Mouse (Mus musculus) forebrain, embryonic 16.5 days (tissue): ENCODE measurements around the gene Cyp27a1. TPM values are rescaled to one million over a fixed set of nuclear protein-coding genes. Genes with fewer than 3 reads are reported as not detected.
A peak's percentile ranks its signal among the peaks of the same experiment; 100 is the strongest.

ENCODE experiments used
- ATAC-seq: fragments of 200-750 bp; cut with Nextera tagmentation; 2 replicates; pipeline ENCODE4 v1.8.0; 2017; ENCODE audit warnings: mild to moderate bottlenecking, moderate library complexity
- H3K27ac ChIP-seq: fragments of 300-500 bp; sonication (generic); 2 replicates; pipeline ENCODE4 v1.5.1; 2014; ENCODE audit warnings: low read length, control low read depth
- H3K27me3 ChIP-seq: fragments of 300-500 bp; sonication (generic); replicated peaks from 2 replicates; pipeline ENCODE4 v1.6.1; 2014; ENCODE audit warnings: low read length; ENCODE audit not compliant: control insufficient read depth, insufficient read depth
- H3K36me3 ChIP-seq: fragments of 300-500 bp; sonication (generic); 2 replicates; pipeline ENCODE4 v1.6.1; 2014; ENCODE audit not compliant: control insufficient read depth, insufficient read depth
- H3K4me1 ChIP-seq: fragments of 300-500 bp; sonication (generic); replicated peaks from 2 replicates; pipeline ENCODE4 v1.6.1; 2014; ENCODE audit warnings: low read length; ENCODE audit not compliant: control insufficient read depth, insufficient read depth
- H3K4me2 ChIP-seq: fragments of 300-500 bp; sonication (generic); 2 replicates; pipeline ENCODE4 v1.6.1; 2014; ENCODE audit warnings: mild to moderate bottlenecking, low read length, control low read depth
- H3K4me3 ChIP-seq: fragments of 300-500 bp; sonication (generic); replicated peaks from 2 replicates; pipeline ENCODE4 v1.5.1; 2014; ENCODE audit warnings: mild to moderate bottlenecking, low read length, control low read depth
- H3K9ac ChIP-seq: fragments of 300-500 bp; sonication (generic); replicated peaks from 2 replicates; pipeline ENCODE4 v1.6.1; 2014; ENCODE audit warnings: low read depth, low read length, control low read depth
- H3K9me3 ChIP-seq: fragments of 300-500 bp; sonication (generic); 2 replicates; pipeline ENCODE4 v1.6.1; 2016; ENCODE audit warnings: low read length; ENCODE audit not compliant: control insufficient read depth
- WGBS: fragments of 180-500 bp; shearing (Covaris S2); extraction: QIAGEN DNeasy Blood & Tissue Kit; methylation state at CpG from one replicate; pipeline ENCODE4 v1.1.7; 2014; 5-methylcytosine and 5-hydroxymethylcytosine counted together
- polyA plus RNA-seq: library from polyadenylated mRNA; unstranded; fragments of >200 nt; fragmentation: Nextera tagmentation; extraction: Ambion mirVana; gene quantifications from 2 replicates; pipeline ENCODE4 v1.2.1, GENCODE M21; 2015

The Cyp27a1 gene
- polyA plus RNA-seq, result 0.94 and 1.7 TPM in 2 replicates

GRCm38 (mm10) chr1:74713099-74713858, at the start of gene Cyp27a1:
Gene Cyp27a1, plus strand, starts transcription at chr1:74713574.
- no peak for ATAC-seq

GRCm38 (mm10) chr1:74665153-74665552, 48.2 kb upstream of the Cyp27a1 start:
- 66% methylated on average over 6 of the region's 6 CpGs for WGBS

More at GRCm38 (mm10) chr1:74713099-74713858, at the start of gene Cyp27a1:
- Histone ChIP-seq H3K9me3 (no peaks in the 10 kb centered on the region), H3K27me3 (peaks cover 4% of the 10 kb centered on the region), H3K36me3 (no peaks in the 10 kb centered on the region), H3K9ac (peak within 1 kb of the TSS; percentile 58), H3K4me2 (peak within 1 kb of the TSS; percentile 69), H3K4me3 (peak within 1 kb of the TSS; percentile 40), H3K27ac (no peak within 1 kb of the TSS), H3K4me1 (peaks cover 9% of the 10 kb centered on the region)
- 3% methylated on average over 35 of the region's 35 CpGs for WGBS

GRCm38 (mm10) chr1:74668371-74668770, 45.0 kb upstream of the Cyp27a1 start:
- H3K27ac ChIP-seq, result no peak overlapping the region
- WGBS, result 95% methylated on average over 3 of the region's 3 CpGs
- no peak overlapping the region for H3K4me2 ChIP-seq
- 0 out of 2 replicates have a peak, but pooled peaks cover 4% of the 10 kb centered on the region for H3K36me3 ChIP-seq
- ATAC-seq, result no peak
- no peak overlapping the region for H3K9ac ChIP-seq
- H3K4me3 ChIP-seq, result no peak overlapping the region
- H3K27me3 ChIP-seq, result no peaks in the 10 kb centered on the region
- H3K4me1 ChIP-seq, result peaks cover 4% of the 10 kb centered on the region
- H3K9me3 ChIP-seq, result no peaks in the 10 kb centered on the region

More at GRCm38 (mm10) chr1:74665153-74665552, 48.2 kb upstream of the Cyp27a1 start:
- no peak overlapping the region for H3K4me2 ChIP-seq
- 0 out of 2 replicates have a peak, but pooled peaks cover 4% of the 10 kb centered on the region for H3K36me3 ChIP-seq
- H3K4me3 ChIP-seq, result no peak overlapping the region
- no peak overlapping the region for H3K9ac ChIP-seq
- H3K4me1 ChIP-seq, result peaks cover 12% of the 10 kb centered on the region
- H3K9me3 ChIP-seq, result no peaks in the 10 kb centered on the region
- no peak overlapping the region for H3K27ac ChIP-seq
- no peak for ATAC-seq
- H3K27me3 ChIP-seq, result no peaks in the 10 kb centered on the region

GRCm38 (mm10) chr1:74672731-74673130, 40.6 kb upstream of the Cyp27a1 start:
- H3K4me1 ChIP-seq, result no peaks in the 10 kb centered on the region
- ATAC-seq, result no peak
- no peaks in the 10 kb centered on the region for H3K9me3 ChIP-seq
- H3K4me2 ChIP-seq, result no peak overlapping the region
- 0 out of 2 replicates have a peak, but pooled peaks cover 4% of the 10 kb centered on the region for H3K36me3 ChIP-seq
- H3K27me3 ChIP-seq, result no peaks in the 10 kb centered on the region
- no peak overlapping the region for H3K4me3 ChIP-seq
- no peak overlapping the region for H3K27ac ChIP-seq
- 88% methylated on average over 7 of the region's 7 CpGs for whole genome bisulfite sequencing
- no peak overlapping the region for H3K9ac ChIP-seq

- no peak for ATAC-seq
- Histone ChIP-seq H3K4me2 (no peak overlapping the region), H3K9me3 (no peaks in the 10 kb centered on the region), H3K27ac (no peak overlapping the region), H3K36me3 (peaks cover 18% of the 10 kb centered on the region), H3K9ac (no peak overlapping the region), H3K4me1 (no peaks in the 10 kb centered on the region), H3K27me3 (no peaks in the 10 kb centered on the region), H3K4me3 (no peak overlapping the region)
- WGBS, result 79% methylated on average over 3 of the region's 3 CpGs
Observed at GRCm38 (mm10) chr1:74676863-74677262, 36.5 kb upstream of the Cyp27a1 start.

- Histone ChIP-seq H3K9ac (no peak overlapping the region), H3K36me3 (peaks cover 20% of the 10 kb centered on the region), H3K27ac (no peak overlapping the region), H3K4me1 (no peaks in the 10 kb centered on the region), H3K9me3 (no peaks in the 10 kb centered on the region), H3K4me3 (no peak overlapping the region), H3K4me2 (no peak overlapping the region), H3K27me3 (no peaks in the 10 kb centered on the region)
- WGBS, result 82% methylated on average over 1 of the region's 1 CpGs
- no peak for ATAC-seq
Observed at GRCm38 (mm10) chr1:74677843-74678242, 35.5 kb upstream of the Cyp27a1 start.

- Histone ChIP-seq H3K4me1 (no peaks in the 10 kb centered on the region), H3K9ac (no peak overlapping the region), H3K4me2 (no peak overlapping the region), H3K4me3 (no peak overlapping the region), H3K27ac (no peak overlapping the region), H3K9me3 (no peaks in the 10 kb centered on the region), H3K36me3 (peaks cover 60% of the 10 kb centered on the region), H3K27me3 (no peaks in the 10 kb centered on the region)
- no peak for ATAC-seq
- WGBS, result 93% methylated on average over 7 of the region's 7 CpGs
Observed at GRCm38 (mm10) chr1:74687131-74687530, 26.2 kb upstream of the Cyp27a1 start.

GRCm38 (mm10) chr1:74693891-74694583, 19.3 kb upstream of the Cyp27a1 start:
- Histone ChIP-seq H3K9ac (no peak overlapping the region), H3K9me3 (no peaks in the 10 kb centered on the region), H3K36me3 (peaks cover 56% of the 10 kb centered on the region), H3K27ac (no peak overlapping the region), H3K4me3 (no peak overlapping the region), H3K4me1 (no peaks in the 10 kb centered on the region), H3K4me2 (no peak overlapping the region), H3K27me3 (no peaks in the 10 kb centered on the region)
- 84% methylated on average over 8 of the region's 8 CpGs for WGBS
- no peak for ATAC-seq

GRCm38 (mm10) chr1:74695836-74696235, 17.5 kb upstream of the Cyp27a1 start:
- WGBS, result 97% methylated on average over 4 of the region's 4 CpGs
- H3K4me1 ChIP-seq, result no peaks in the 10 kb centered on the region
- no peak overlapping the region for H3K4me2 ChIP-seq
- no peak overlapping the region for H3K27ac ChIP-seq
- H3K9ac ChIP-seq, result no peak overlapping the region
- no peaks in the 10 kb centered on the region for H3K27me3 ChIP-seq
- no peak for ATAC-seq
- H3K36me3 ChIP-seq, result peaks cover 40% of the 10 kb centered on the region
- H3K4me3 ChIP-seq, result no peak overlapping the region
- H3K9me3 ChIP-seq, result no peaks in the 10 kb centered on the region
